Mouse (Mus musculus) intestine, postnatal 0 days (tissue): ENCODE measurements around the gene Snrpg. TPM values are rescaled to one million over a fixed set of nuclear protein-coding genes. Genes with fewer than 3 reads are reported as not detected.

ENCODE experiments used
- ATAC-seq: fragments of 200-750 bp; cut with Nextera tagmentation; 2 replicates; pipeline ENCODE4 v1.8.0; 2017; ENCODE audit warnings: mild to moderate bottlenecking, moderate TSS enrichment, moderate library complexity
- H3K27ac ChIP-seq: fragments of 300-500 bp; sonication (generic); 2 replicates; pipeline ENCODE4 v1.5.1; 2014; ENCODE audit warnings: mild to moderate bottlenecking, low read depth, low read length, moderate library complexity
- H3K27me3 ChIP-seq: fragments of 300-500 bp; sonication (generic); replicated peaks from 2 replicates; pipeline ENCODE4 v1.6.1; 2014; ENCODE audit warnings: low read length, mixed read lengths; ENCODE audit not compliant: control insufficient read depth, insufficient read depth
- H3K36me3 ChIP-seq: fragments of 300-500 bp; sonication (generic); 2 replicates; pipeline ENCODE4 v1.6.1; 2014; ENCODE audit warnings: mild to moderate bottlenecking, moderate library complexity; ENCODE audit not compliant: control insufficient read depth, insufficient read depth
- H3K4me1 ChIP-seq: fragments of 300-500 bp; sonication (generic); replicated peaks from 2 replicates; pipeline ENCODE4 v1.6.1; 2014; ENCODE audit warnings: antibody characterized with exemption, low read length, mixed read lengths; ENCODE audit not compliant: control insufficient read depth, insufficient read depth
- H3K4me2 ChIP-seq: fragments of 300-500 bp; sonication (generic); replicated peaks from 2 replicates; pipeline ENCODE4 v1.6.1; 2014; ENCODE audit warnings: low read depth, mild to moderate bottlenecking, moderate library complexity
- H3K4me3 ChIP-seq: fragments of 300-500 bp; sonication (generic); 2 replicates; pipeline ENCODE4 v1.5.1; 2014; ENCODE audit warnings: low read depth, low read length
- H3K9ac ChIP-seq: fragments of 300-500 bp; sonication (generic); 2 replicates; pipeline ENCODE4 v1.6.1; 2014; ENCODE audit warnings: mild to moderate bottlenecking, low read depth, low read length
- H3K9me3 ChIP-seq: fragments of 300-500 bp; sonication (generic); 2 replicates; pipeline ENCODE4 v1.6.1; 2016; ENCODE audit warnings: mixed run types; ENCODE audit not compliant: control insufficient read depth
- CTCF ChIP-seq: sonication (generic); IDR thresholded peaks from 2 replicates; pipeline ENCODE4 v1.5.1; 2016; ENCODE audit warnings: low read depth, mild to moderate bottlenecking, control low read depth, antibody characterized with exemption, moderate library complexity
- WGBS: fragments of 180-500 bp; shearing (Covaris S2); extraction: QIAGEN DNeasy Blood & Tissue Kit; methylation state at CpG from one replicate; pipeline ENCODE4 v1.1.7; 2014; 5-methylcytosine and 5-hydroxymethylcytosine counted together
- polyA plus RNA-seq: library from polyadenylated mRNA; unstranded; fragments of >200 nt; fragmentation: Nextera tagmentation; extraction: Ambion mirVana; gene quantifications from 2 replicates; pipeline ENCODE4 v1.2.1, GENCODE M21; 2015

The Snrpg gene
- polyA plus RNA-seq, 1 experiment from 2014 or later, result 196 TPM

DNA sequence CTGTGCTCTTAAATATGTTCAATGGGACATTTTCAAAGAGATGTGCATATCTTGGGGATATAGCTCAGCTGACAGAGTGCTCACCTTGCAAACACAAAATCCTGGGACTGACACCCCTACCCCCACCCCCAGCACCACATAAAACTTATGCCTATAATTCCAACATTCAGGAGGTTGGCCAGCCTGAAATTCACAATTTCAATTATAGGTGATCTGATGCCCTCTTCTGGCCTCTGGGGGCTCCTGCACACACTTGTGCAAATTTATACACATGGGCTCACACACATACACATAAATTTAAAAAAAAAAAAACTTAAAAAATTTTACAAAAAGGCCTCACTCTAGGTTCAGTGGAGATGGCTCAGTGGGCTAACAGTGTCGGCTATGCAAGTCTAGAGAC, 22.1 kb downstream of the Snrpg start:
- H3K4me2 ChIP-seq, result no peak overlapping the region
- ATAC-seq, result no peak
- peaks cover 42% of the 10 kb centered on the region for H3K36me3 ChIP-seq
- WGBS, result 93% methylated on average over 1 of the region's 1 CpGs
- no peak overlapping the region for H3K4me3 ChIP-seq
- TF ChIP-seq CTCF, result peak; percentile 31; the same call in 1 of the 2 replicates
- no peaks in the 10 kb centered on the region for H3K27me3 ChIP-seq
- 0 out of 2 replicates have a peak, but pooled peaks cover 10% of the 10 kb centered on the region for H3K4me1 ChIP-seq
- H3K27ac ChIP-seq, result no peak overlapping the region
- H3K9me3 ChIP-seq, result no peaks in the 10 kb centered on the region
- H3K9ac ChIP-seq, result no peak overlapping the region

- H3K4me2 ChIP-seq, result no peak overlapping the region
- TF ChIP-seq CTCF, result no peak
- H3K4me1 ChIP-seq, result 0 out of 2 replicates have a peak, but pooled peaks cover 10% of the 10 kb centered on the region
- WGBS, result 82% methylated on average over 17 of the region's 17 CpGs
- peaks cover 32% of the 10 kb centered on the region for H3K36me3 ChIP-seq
- H3K9ac ChIP-seq, result no peak overlapping the region
- H3K9me3 ChIP-seq, result no peaks in the 10 kb centered on the region
- H3K27me3 ChIP-seq, result no peaks in the 10 kb centered on the region
- no peak overlapping the region for H3K4me3 ChIP-seq
- no peak overlapping the region for H3K27ac ChIP-seq
- no peak for ATAC-seq
These were observed 23.1 kb downstream of the Snrpg start for GRCm38 (mm10) chr6:86394078-86394720.

- no peak for TF ChIP-seq CTCF
- H3K27ac ChIP-seq, result no peak overlapping the region
- WGBS, result 90% methylated on average over 9 of the region's 9 CpGs
These were observed 23.9 kb downstream of the Snrpg start for GRCm38 (mm10) chr6:86395021-86395420.

DNA sequence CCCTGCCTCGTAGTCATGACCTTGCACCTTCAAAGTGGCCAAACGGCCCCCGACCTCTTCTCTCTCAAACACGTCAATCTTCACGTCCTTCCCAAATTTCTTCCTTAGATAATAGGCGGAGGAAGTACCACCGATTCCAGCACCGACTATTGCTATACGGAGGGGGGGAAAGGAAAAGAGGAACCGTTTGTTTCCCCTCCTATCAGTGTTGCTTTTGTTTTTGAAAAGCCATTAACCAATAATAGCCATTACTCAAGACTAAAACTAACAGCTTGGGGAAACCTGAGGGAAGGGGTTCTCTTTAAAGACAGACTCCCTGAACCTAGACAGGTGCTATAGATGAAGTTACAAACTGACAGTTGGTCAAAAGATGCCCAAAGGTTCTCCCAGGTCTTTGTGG, 24.9 kb downstream of the Snrpg start:
- no peak for ATAC-seq
- no peak overlapping the region for H3K27ac ChIP-seq
- TF ChIP-seq CTCF, result no peak
- peak overlapping the region; percentile 79 for H3K4me2 ChIP-seq
- H3K4me3 ChIP-seq, result peak overlapping the region; percentile 98
- H3K27me3 ChIP-seq, result no peaks in the 10 kb centered on the region
- WGBS, result 21% methylated on average over 10 of the region's 10 CpGs
- no peak overlapping the region for H3K9ac ChIP-seq
- H3K9me3 ChIP-seq, result no peaks in the 10 kb centered on the region
- H3K36me3 ChIP-seq, result peaks cover 15% of the 10 kb centered on the region
- 0 out of 2 replicates have a peak, but pooled peaks cover 10% of the 10 kb centered on the region for H3K4me1 ChIP-seq

More at GRCm38 (mm10) chr6:86395021-86395420, 23.9 kb downstream of the Snrpg start:
- Histone ChIP-seq H3K9ac (no peak overlapping the region), H3K4me3 (no peak overlapping the region), H3K9me3 (no peaks in the 10 kb centered on the region), H3K36me3 (peaks cover 25% of the 10 kb centered on the region), H3K27me3 (no peaks in the 10 kb centered on the region), H3K4me2 (no peak overlapping the region; the same call in 1 of the 2 replicates), H3K4me1 (0 out of 2 replicates have a peak, but pooled peaks cover 10% of the 10 kb centered on the region)
- no peak for ATAC-seq

- peaks cover 9% of the 10 kb centered on the region for H3K36me3 ChIP-seq
- H3K9me3 ChIP-seq, result no peaks in the 10 kb centered on the region
- ATAC-seq, result peak; percentile 83
- peak within 1 kb of the TSS; percentile 77 for H3K9ac ChIP-seq
- H3K4me1 ChIP-seq, result 0 out of 2 replicates have a peak, but pooled peaks cover 10% of the 10 kb centered on the region
- H3K4me3 ChIP-seq, result peak within 1 kb of the TSS; percentile 98
- H3K4me2 ChIP-seq, result peak within 1 kb of the TSS; percentile 79
- WGBS, result under 1% methylated on average over 49 of the region's 51 CpGs
- peak within 1 kb of the TSS; percentile 89 for H3K27ac ChIP-seq
- TF ChIP-seq CTCF, result no peak
- no peaks in the 10 kb centered on the region for H3K27me3 ChIP-seq
These were observed 25.6 kb downstream of the Snrpg start, which contains the start of gene Pcyox1 for GRCm38 (mm10) chr6:86396581-86397256. Pcyox1 (minus strand) TSS chr6:86397154.

DNA sequence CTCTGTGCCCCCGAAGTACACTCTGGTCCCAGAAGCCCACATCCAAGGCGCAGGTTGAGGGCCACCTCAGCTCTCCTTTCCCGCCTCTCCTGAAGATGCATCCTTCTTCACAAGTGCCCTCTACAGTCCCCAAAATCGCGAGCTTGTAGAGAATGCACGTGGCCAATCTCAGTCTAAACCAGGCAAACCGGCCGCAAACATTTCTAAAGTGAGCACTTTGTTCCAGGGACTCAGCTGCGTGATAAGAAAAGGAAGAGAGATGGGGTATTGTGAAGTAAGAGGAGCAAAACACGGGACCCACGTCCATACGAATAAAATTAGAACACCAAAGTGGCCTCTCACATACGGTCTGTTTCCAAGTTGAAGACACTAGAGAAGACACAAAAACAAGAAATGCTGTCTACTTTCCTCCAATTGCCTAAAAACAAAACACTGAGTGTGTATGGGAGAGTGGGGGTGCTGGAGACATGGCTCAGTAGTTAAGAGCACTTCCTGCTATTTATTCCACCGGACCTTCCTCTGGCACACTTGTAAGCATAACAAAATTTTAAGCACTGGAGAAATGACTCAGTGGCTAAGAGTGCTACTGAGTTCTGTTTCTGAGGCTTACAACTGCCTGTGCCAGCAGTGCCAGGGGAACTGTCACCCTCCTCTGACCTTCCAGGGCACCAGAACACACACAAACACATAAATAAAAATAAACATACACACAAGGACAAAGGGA, 26.3 kb downstream of the Snrpg start:
- H3K4me3 ChIP-seq, result peak overlapping the region; percentile 98
- TF ChIP-seq CTCF, result no peak

More for the DNA sequence above, 26.3 kb downstream of the Snrpg start:
- Histone ChIP-seq H3K4me1 (0 out of 2 replicates have a peak, but pooled peaks cover 10% of the 10 kb centered on the region), H3K4me2 (peak overlapping the region; percentile 79), H3K9ac (peak overlapping the region; percentile 77), H3K36me3 (peaks cover 4% of the 10 kb centered on the region; the same call in 1 of the 2 replicates), H3K27ac (peak overlapping the region; percentile 89; the same call in 1 of the 2 replicates), H3K27me3 (no peaks in the 10 kb centered on the region), H3K9me3 (no peaks in the 10 kb centered on the region)
- 2% methylated on average over 14 of the region's 14 CpGs for WGBS
- ATAC-seq, result no peak
